Mouse (Mus musculus) thymus, adult 2 months (tissue): Measurements from ENCODE around the gene Smarcad1.

Source experiments
- CTCF ChIP-seq: fragments of 200-500 bp; IDR thresholded peaks from 2 replicates; pipeline ENCODE4 v1.5.1; 2012; ENCODE audit warnings: mild to moderate bottlenecking, control low read depth, low read length, moderate library complexity, borderline replicate concordance; ENCODE audit not compliant: control insufficient read depth, poor library complexity, insufficient read depth; ENCODE audit errors: extremely low read depth
- POLR2A ChIP-seq: fragments of 200-500 bp; IDR thresholded peaks from 2 replicates; pipeline ENCODE4 v1.6.1; 2012; ENCODE audit warnings: mild to moderate bottlenecking, low read length, control low read depth, moderate library complexity; ENCODE audit not compliant: control insufficient read depth, poor library complexity, insufficient read depth; ENCODE audit errors: extremely low read depth

- no peak for TF ChIP-seq CTCF
- TF ChIP-seq POLR2A, result no peak
Observed at GRCm38 (mm10) chr6:65144621-65145205, 102.3 kb downstream of the Smarcad1 start, which contains the start of gene Hpgds.
